8 mouse cellular contexts compared by ENCODE assay signal in the genomic region with DNA sequence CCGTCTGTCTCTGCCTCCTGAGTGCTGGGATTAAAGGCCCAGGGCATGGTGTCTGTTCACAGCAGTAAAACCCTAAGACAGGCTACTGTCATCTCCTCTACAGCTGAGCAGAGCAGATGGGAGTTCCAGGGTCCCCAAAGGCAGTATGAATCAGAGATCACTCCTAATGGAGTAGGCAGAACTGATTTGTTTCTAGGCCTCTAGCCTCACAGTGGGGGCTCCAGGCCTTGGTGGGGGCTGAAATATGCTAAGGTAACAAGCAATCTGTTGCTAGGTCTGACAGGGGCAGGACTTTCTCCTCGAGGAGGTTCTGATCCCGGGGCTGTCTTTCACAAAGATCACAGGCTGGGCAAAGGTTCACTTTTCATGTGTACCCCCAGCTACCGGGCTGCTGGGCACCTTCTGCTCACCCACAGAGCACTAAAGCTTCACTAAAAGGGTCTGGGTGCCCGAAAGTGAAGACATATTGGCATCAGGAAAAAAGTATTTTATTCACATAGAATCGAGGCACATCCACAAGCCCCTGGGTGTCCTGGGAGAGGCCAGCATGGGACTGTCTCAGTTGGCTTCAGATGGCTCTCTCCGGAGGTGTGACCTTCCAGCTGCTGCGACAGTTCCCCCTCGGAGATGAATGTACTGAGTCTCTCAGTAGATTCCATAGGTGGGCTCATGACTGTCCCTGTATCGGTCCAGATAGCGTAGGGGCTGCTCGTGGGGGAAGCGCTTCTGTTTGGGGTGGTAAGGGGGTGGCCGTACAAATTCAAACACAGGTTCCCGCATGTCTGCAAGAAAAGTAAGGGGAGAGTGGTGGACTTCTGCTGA. TPM values are rescaled to one million over a fixed set of nuclear protein-coding genes. Genes with fewer than 3 reads are reported as not detected.
DNase-seq lines count a peak whose midpoint lies in the region; ATAC-seq and TF ChIP-seq lines count a peak whose summit lies in the region.

No protein-coding gene starts in this region.

- peak in 1 of 2 experiments; percentile 40 for DNase-seq in cerebellum, adult 2 months
- no peak for DNase-seq in cerebellum, postnatal 36 days
- peak; percentile 34 for DNase-seq in 3T3-L1 (ENCODE audit: low read depth, low spot score)
- DNase-seq in urinary bladder, postnatal 14 days (ENCODE audit: low spot score), result no peak
- no peak for DNase-seq in thymus, postnatal 10 days (ENCODE audit: low spot score in 2 of 2)

- peak overlapping the region; percentile 61 for H3K4me3 ChIP-seq in cerebellum, adult 2 months (replicated peaks; ENCODE audit: insufficient read depth, low read depth, low read length)
- H3K4me3 ChIP-seq in forebrain, embryonic 15.5 days, result peak overlapping the region; percentile 65
- H3K4me3 ChIP-seq in liver, embryonic 15.5 days (replicated peaks), result peak overlapping the region; percentile 63

- H3K27me3 ChIP-seq in cerebellum, adult 2 months (ENCODE audit: control insufficient read depth, insufficient read depth, low read length), result no peaks in the 10 kb centered on the region
- no peaks in the 10 kb centered on the region for H3K27me3 ChIP-seq in forebrain, embryonic 15.5 days
- H3K27me3 ChIP-seq in liver, embryonic 15.5 days, result no peaks in the 10 kb centered on the region

- peak overlapping the region; percentile 89 for H3K4me2 ChIP-seq in forebrain, embryonic 15.5 days (replicated peaks)
- peak overlapping the region; percentile 85 for H3K4me2 ChIP-seq in liver, embryonic 15.5 days

- peak overlapping the region; percentile 72; the same call in 1 of the 2 replicates for H3K27ac ChIP-seq in cerebellum, adult 2 months (ENCODE audit: insufficient read depth, low read length)
- H3K27ac ChIP-seq in forebrain, embryonic 15.5 days (replicated peaks), result peak overlapping the region; percentile 89; the same call in 1 of the 2 replicates
- H3K27ac ChIP-seq in liver, embryonic 15.5 days (replicated peaks), result peak overlapping the region; percentile 77

- H3K36me3 ChIP-seq in forebrain, embryonic 15.5 days, result peaks cover 10% of the 10 kb centered on the region
- peaks cover 35% of the 10 kb centered on the region for H3K36me3 ChIP-seq in liver, embryonic 15.5 days (replicated peaks)

- H3K9me3 ChIP-seq in forebrain, embryonic 15.5 days, result no peaks in the 10 kb centered on the region
- no peaks in the 10 kb centered on the region for H3K9me3 ChIP-seq in liver, embryonic 15.5 days (replicated peaks)

- no peak overlapping the region for H3K9ac ChIP-seq in forebrain, embryonic 15.5 days (replicated peaks)
- peak overlapping the region; percentile 56 for H3K9ac ChIP-seq in liver, embryonic 15.5 days

- TF ChIP-seq CTCF in cerebellum, adult 2 months (IDR thresholded peaks at IDR 0.05; ENCODE audit: borderline replicate concordance, insufficient read depth, low read depth, low read length), result no peak

- peaks cover 21% of the 10 kb centered on the region for H3K4me1 ChIP-seq in cerebellum, adult 2 months (ENCODE audit: control insufficient read depth, insufficient read depth, low read length)
- peaks cover 18% of the 10 kb centered on the region for H3K4me1 ChIP-seq in forebrain, embryonic 15.5 days
- H3K4me1 ChIP-seq in liver, embryonic 15.5 days (replicated peaks), result peaks cover 47% of the 10 kb centered on the region

- ATAC-seq in forebrain, embryonic 15.5 days (replicated peaks), result no peak
- ATAC-seq in liver, embryonic 15.5 days (ENCODE audit: insufficient read depth), result no peak
- ATAC-seq in granulocyte monocyte progenitor cell, adult 5-6 weeks (replicated peaks; ENCODE audit: poor library complexity, severe bottlenecking), result no peak

- WGBS in cerebellum, adult 2 months, result 72% methylated on average over 15 of the region's 15 CpGs
- WGBS in forebrain, embryonic 15.5 days, result 85% methylated on average over 15 of the region's 15 CpGs
- 73% methylated on average over 15 of the region's 15 CpGs for WGBS in liver, embryonic 15.5 days (ENCODE audit: insufficient replicate concordance)

- no peak for TF ChIP-seq POLR2A in cerebellum, adult 2 months (IDR thresholded peaks at IDR 0.05; ENCODE audit: borderline replicate concordance, insufficient read depth, low read length)

RNA-seq across cellular contexts. Expression of gene Trim65, which starts 0.6 kb away (rescaled TPM):
- 7.9 and 9.3 TPM in 2 replicates for polyA plus RNA-seq in cerebellum, adult 2 months (2012; rRNA removed)
- polyA plus RNA-seq in forebrain, embryonic 15.5 days (2015; fragmentation: Nextera tagmentation; extraction: Ambion mirVana), result 1.6 and 1.9 TPM in 2 replicates
- polyA plus RNA-seq in liver, embryonic 15.5 days (2015; fragmentation: Nextera tagmentation; extraction: Ambion mirVana), result 1.2 and 1.5 TPM in 2 replicates
- 11.6 and 18.1 TPM in 2 replicates for total RNA-seq in granulocyte monocyte progenitor cell, adult 5-6 weeks (2014; fragmentation: Nextera tagmentation)
- 3.7 and 7.0 TPM in 2 replicates for total RNA-seq in granulocyte monocyte progenitor cell, adult 5-6 weeks (2017)

RNA-seq across cellular contexts. Expression of gene Trim47, which starts 4.5 kb away (rescaled TPM):
- 4.1 TPM in 2 replicates for polyA plus RNA-seq in cerebellum, adult 2 months (2012; rRNA removed)
- polyA plus RNA-seq in forebrain, embryonic 15.5 days (2015; fragmentation: Nextera tagmentation; extraction: Ambion mirVana), result 7.0 and 7.7 TPM in 2 replicates
- 5.4 and 7.6 TPM in 2 replicates for polyA plus RNA-seq in liver, embryonic 15.5 days (2015; fragmentation: Nextera tagmentation; extraction: Ambion mirVana)
- 1.9 TPM in 1 of 2 replicates, not detected in the other for total RNA-seq in granulocyte monocyte progenitor cell, adult 5-6 weeks (2014; fragmentation: Nextera tagmentation)
- 3.1 TPM in 1 of 2 replicates, not detected in the other for total RNA-seq in granulocyte monocyte progenitor cell, adult 5-6 weeks (2017)

RNA-seq across cellular contexts. Expression of gene Mrpl38, which starts 7.1 kb away (rescaled TPM):
- 61.9 and 66.2 TPM in 2 replicates for polyA plus RNA-seq in cerebellum, adult 2 months (2012; rRNA removed)
- polyA plus RNA-seq in forebrain, embryonic 15.5 days (2015; fragmentation: Nextera tagmentation; extraction: Ambion mirVana), result 77.7 and 78.5 TPM in 2 replicates
- 48.8 and 51.1 TPM in 2 replicates for polyA plus RNA-seq in liver, embryonic 15.5 days (2015; fragmentation: Nextera tagmentation; extraction: Ambion mirVana)
- 52.1 and 60.1 TPM in 2 replicates for total RNA-seq in granulocyte monocyte progenitor cell, adult 5-6 weeks (2014; fragmentation: Nextera tagmentation)
- 22.8 and 29.6 TPM in 2 replicates for total RNA-seq in granulocyte monocyte progenitor cell, adult 5-6 weeks (2017)

RNA-seq across cellular contexts. Expression of gene Fbf1, which starts 36.4 kb away (rescaled TPM):
- polyA plus RNA-seq in cerebellum, adult 2 months (2012; rRNA removed), result 81.1 and 83.0 TPM in 2 replicates
- 71.4 and 73.5 TPM in 2 replicates for polyA plus RNA-seq in forebrain, embryonic 15.5 days (2015; fragmentation: Nextera tagmentation; extraction: Ambion mirVana)
- polyA plus RNA-seq in liver, embryonic 15.5 days (2015; fragmentation: Nextera tagmentation; extraction: Ambion mirVana), result 6.1 and 7.5 TPM in 2 replicates
- total RNA-seq in granulocyte monocyte progenitor cell, adult 5-6 weeks (2014; fragmentation: Nextera tagmentation), result 14.1 and 22.2 TPM in 2 replicates
- 15.3 and 22.8 TPM in 2 replicates for total RNA-seq in granulocyte monocyte progenitor cell, adult 5-6 weeks (2017)

RNA-seq across cellular contexts. Expression of gene Wbp2, which starts 44.8 kb away (rescaled TPM):
- polyA plus RNA-seq in cerebellum, adult 2 months (2012; rRNA removed), result 509 and 539 TPM in 2 replicates
- 138 and 144 TPM in 2 replicates for polyA plus RNA-seq in forebrain, embryonic 15.5 days (2015; fragmentation: Nextera tagmentation; extraction: Ambion mirVana)
- 83.9 and 93.0 TPM in 2 replicates for polyA plus RNA-seq in liver, embryonic 15.5 days (2015; fragmentation: Nextera tagmentation; extraction: Ambion mirVana)
- total RNA-seq in granulocyte monocyte progenitor cell, adult 5-6 weeks (2014; fragmentation: Nextera tagmentation), result 83.3 and 96.6 TPM in 2 replicates
- total RNA-seq in granulocyte monocyte progenitor cell, adult 5-6 weeks (2017), result 13.6 and 17.3 TPM in 2 replicates
